Mouse (Mus musculus) layer of hippocampus, adult 9-10 months (tissue): ENCODE data around the gene Tmem178.
"Not testable (repeated sequence)": the region's sequence is repeated elsewhere in the genome, so short reads cannot be mapped to it uniquely, and the experiment has no call there.

Experiments
- DNase-seq: peaks from one replicate; pipeline ENCODE4 v3.0.0; 2022; ENCODE audit warnings: low spot score

The Tmem178 gene

GRCm38 (mm10) chr17:80945510-80945909 is 1.1 kb downstream of the Tmem178 start:
- not testable (repeated sequence) for DNase-seq

- no peak for DNase-seq
These were observed 1.9 kb downstream of the Tmem178 start for GRCm38 (mm10) chr17:80946091-80946885.

- DNase-seq = no peak
These were observed 2.9 kb downstream of the Tmem178 start for GRCm38 (mm10) chr17:80947075-80947960.

GRCm38 (mm10) chr17:80949382-80949781 is 5.0 kb downstream of the Tmem178 start:
- DNase-seq = no peak

GRCm38 (mm10) chr17:80949895-80950294 is 5.5 kb downstream of the Tmem178 start:
- no peak for DNase-seq

- DNase-seq = peak; percentile 58
These were observed 7.9 kb downstream of the Tmem178 start for GRCm38 (mm10) chr17:80952305-80952704.

GRCm38 (mm10) chr17:80955415-80955814 is 11.0 kb downstream of the Tmem178 start:
- no peak for DNase-seq

- no peak for DNase-seq
These were observed 11.8 kb downstream of the Tmem178 start for GRCm38 (mm10) chr17:80955998-80956811.

GRCm38 (mm10) chr17:80958332-80958731 is 13.9 kb downstream of the Tmem178 start:
- DNase-seq = no peak

- no peak for DNase-seq
These were observed 15.4 kb downstream of the Tmem178 start for GRCm38 (mm10) chr17:80959840-80960239.

GRCm38 (mm10) chr17:80967475-80967874 is 23.0 kb downstream of the Tmem178 start:
- no peak for DNase-seq

- no peak for DNase-seq
These were observed 25.5 kb downstream of the Tmem178 start for GRCm38 (mm10) chr17:80969643-80970619.

GRCm38 (mm10) chr17:80970716-80971115 is 26.3 kb downstream of the Tmem178 start:
- DNase-seq = no peak

GRCm38 (mm10) chr17:80972891-80973290 is 28.5 kb downstream of the Tmem178 start:
- DNase-seq = no peak

- no peak for DNase-seq
These were observed 32.8 kb downstream of the Tmem178 start for GRCm38 (mm10) chr17:80977245-80977644.

GRCm38 (mm10) chr17:80980096-80980495 is 35.7 kb downstream of the Tmem178 start:
- no peak for DNase-seq

GRCm38 (mm10) chr17:80981721-80982411 is 37.4 kb downstream of the Tmem178 start:
- DNase-seq = no peak

- DNase-seq = peak; percentile 92
These were observed 38.0 kb downstream of the Tmem178 start for GRCm38 (mm10) chr17:80982412-80982787.

GRCm38 (mm10) chr17:80982976-80983375 is 38.5 kb downstream of the Tmem178 start:
- DNase-seq = no peak

- DNase-seq = no peak
These were observed 47.2 kb downstream of the Tmem178 start for GRCm38 (mm10) chr17:80991535-80992127.
